Mouse (Mus musculus) layer of hippocampus, adult 8-10 months (tissue): ENCODE measurements at regions not wholly inside any gene's neighbourhood (a gene's known extent, or its start where the extent isn't known, plus 50 kb on each side); places are given as distances from the start of the nearest gene placed in this dataset.
"Not testable (repeated sequence)": the region's sequence is repeated elsewhere in the genome, so short reads cannot be mapped to it uniquely, and the experiment has no call there.

Experiments
- DNase-seq, 2 experiments: peaks; one replicate each; pipeline ENCODE4 v3.0.0; 2022; ENCODE audit warnings: low spot score in 2 of 2

DNA sequence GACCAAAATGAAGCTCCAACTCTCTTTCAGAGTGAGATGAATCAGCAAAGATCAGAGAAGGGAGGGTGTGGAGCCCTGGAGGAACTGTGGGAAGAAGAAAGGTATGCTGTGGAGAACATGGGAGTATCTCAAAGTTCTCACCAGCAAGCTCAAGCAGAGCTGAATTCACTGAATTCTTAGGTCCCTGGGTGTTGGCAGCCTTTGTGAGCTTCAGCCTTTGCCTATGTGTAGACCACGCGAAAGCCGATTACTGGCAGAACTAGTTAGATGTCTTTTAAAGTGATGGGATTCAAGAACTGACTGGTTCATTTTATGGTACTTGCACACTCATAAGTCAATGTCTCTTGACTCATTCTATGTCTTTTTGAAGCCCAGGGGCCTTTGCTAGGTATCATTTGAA is 491.2 kb upstream of the Hsf2 start:
- no peak for DNase-seq

DNA sequence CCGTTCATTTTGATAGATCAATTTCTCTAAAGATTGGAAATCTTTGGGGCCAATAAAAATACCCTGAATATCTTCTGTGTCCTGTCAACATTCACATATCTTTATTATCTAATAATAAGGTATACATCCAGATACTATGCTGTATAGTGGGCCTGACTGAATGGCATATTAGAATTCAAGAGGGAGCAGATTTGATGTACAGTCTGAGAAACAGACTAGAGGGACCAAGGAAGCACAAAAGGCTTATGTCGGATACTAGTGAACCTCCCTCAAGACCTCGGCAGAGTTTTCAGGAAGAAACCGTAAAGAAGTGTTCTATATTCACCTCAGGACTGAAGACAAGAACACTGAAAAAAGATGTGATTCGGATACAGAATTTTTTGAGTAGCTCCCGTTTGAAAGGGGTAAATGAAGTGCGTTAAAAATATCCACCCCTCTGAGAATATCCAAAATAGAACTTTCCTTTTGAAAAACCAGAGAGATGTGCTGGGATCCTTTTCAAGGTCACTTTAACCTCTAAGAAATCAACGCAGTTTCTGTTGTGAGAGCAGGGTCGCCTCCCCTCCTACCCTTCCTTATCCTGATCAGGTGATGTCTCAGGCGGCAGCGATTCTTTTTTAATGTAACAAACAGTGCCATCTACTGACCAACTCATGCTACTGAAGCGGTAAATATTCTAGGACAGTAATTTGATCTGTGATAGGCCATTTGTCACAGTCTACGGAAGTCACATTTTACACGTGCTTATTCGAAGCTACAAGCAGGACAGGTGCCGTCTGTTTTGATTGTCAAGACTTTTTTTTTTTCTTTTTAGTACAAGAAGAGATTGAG is 485.1 kb upstream of the Hsf2 start:
- peak; percentile 37 to 53 for DNase-seq

DNA sequence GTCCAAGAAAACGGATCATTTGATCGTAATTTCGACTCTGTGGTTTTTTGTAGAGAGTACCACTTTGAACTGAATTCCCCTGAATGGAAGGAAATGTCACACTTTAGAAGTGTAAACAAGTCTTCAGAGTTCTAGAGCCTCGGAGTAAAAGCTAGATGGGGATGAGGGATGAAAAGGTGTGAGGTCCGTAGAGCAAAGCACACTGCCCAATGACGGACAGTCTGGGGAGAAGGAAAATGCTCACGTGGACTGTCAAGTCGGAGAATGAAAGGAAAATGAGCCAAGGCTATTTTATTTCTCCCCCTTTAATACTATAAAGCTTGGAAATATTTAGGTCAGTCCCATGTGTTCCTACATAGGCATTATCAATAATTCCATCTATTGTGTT is 484.5 kb upstream of the Hsf2 start:
- DNase-seq, result no peak

DNA sequence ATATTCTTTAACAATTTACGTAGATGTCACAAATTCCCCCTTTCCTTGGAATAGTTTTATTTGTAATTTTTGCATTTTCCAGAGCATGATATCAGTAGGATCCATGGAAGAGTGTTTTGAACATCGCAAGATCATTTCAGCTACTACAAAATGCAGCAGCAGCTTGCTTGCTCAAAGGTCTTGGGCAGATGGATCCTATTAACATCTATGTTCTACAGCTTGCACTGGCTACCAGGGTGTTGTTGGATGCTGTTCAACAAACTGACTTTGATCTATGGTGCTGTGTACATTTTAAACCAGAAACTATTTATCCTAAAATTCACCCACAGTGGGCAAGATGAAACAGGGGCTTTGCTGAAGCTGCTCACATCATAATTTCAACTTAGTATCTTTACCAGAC is 448.5 kb upstream of the Hsf2 start:
- DNase-seq, result no peak

DNA sequence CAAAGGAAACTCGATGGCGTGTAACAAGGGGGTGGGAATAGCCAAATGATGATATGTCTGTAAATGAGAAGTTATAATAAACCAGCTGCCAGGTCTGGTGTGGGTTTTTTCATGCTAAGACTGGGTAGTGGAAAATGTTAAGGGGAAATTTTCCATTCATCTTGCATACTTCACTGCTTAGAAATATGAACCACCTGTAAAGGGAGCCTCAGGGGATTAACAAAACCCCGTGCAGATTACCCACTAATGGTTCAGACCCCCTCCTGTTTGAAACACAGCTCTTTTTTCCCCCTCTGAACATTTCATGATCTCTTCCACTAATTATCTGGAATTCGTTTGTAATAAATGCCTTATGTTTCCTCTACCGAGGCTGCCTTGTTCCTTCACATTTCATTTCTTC is 446.0 kb upstream of the Hsf2 start:
- no peak for DNase-seq

DNA sequence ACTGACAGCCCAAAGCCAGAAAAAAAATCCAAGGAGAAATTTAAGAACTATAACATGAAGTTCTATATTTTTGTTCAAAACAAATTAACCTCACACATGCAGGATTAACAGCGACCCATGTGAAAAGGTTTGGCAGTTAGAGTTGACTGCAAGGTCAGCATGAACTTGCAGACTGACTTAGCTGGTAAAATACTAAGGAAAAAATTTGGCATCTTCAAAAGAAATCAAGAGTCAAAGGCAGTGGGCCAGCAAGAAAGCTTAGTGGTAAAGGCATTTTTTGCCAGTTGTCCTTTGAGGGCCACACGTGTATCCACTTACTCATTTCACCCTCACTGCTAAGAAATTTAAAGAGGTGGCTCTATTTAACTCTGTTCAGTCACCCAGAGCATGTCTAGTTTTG is 440.2 kb upstream of the Hsf2 start:
- no peak for DNase-seq

DNA sequence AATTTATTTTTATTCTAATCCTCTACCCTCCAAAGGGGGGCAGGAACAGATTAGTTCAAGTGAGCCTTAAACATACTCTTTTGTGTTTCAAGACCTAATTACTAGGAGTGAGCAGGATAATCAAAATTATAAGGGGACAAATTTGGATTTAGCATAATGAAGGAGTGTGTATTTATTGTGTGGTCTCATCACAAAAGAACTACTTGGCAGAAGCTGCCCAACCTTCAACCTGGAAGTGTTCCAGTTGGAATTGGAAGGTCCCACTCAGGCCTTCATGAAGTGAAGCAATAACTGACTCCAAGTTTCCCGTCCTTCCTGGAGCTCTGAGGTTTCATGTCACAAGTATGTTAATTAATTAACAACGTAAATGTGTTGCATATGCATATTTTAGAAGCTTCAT is 439.3 kb upstream of the Hsf2 start:
- DNase-seq, result peak in 1 of 2 experiments; percentile 11

DNA sequence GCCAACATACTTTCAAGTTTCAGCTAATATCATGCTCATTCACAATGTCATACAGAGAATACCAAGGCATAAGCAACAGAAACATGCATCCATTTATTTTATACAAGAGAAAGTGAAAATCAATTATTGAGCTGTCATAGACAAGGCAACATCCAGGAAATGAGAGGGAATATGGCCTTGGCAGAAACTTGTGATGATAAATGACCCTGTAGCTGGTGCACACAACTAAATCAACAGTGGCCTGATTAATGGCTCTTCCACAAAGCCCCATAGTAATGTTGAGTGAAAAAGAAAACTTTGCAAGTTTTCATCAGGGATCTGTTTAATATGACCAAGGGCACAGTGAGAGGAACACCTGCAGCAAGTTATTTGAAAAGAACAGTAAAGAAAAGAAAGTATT is 438.5 kb upstream of the Hsf2 start:
- no peak for DNase-seq

DNA sequence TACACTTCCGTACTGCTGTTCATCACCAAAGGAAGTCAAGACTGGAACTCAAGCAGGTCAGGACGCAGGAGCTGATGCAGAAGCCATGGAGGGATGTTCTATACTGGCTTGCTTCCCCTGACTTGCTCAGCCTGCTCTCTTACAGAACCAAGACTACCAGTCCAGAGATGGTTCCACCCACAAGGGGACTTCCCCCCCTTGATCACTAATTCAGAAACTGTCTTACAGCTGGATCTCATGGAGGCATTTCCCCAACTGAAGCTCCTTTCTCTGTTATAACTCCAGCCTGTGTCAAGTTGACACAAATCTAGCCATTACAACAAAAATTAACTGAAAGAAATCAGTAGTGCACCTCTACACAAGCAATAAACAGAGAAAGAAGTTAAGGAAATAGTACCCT is 432.8 kb upstream of the Hsf2 start:
- DNase-seq, result not testable (repeated sequence)

DNA sequence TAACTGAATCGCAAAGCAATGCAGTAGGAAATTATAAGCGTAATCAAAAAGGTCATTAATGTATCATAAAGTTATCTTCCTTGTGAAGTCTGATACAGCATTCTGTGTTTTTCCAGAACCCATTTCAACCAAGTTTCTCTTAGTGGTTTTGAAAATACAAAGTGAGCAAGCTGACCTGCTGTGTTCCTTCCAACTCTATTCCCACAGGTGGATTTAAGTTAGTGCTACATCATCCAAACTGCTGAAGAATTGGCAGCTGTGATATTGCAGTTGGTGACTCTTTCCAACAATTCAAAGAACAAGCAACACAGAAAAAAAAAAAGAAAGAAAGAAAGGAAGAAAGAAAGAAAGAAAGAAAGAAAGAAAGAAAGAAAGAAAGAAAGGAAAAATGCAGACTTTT is 396.1 kb upstream of the Hsf2 start:
- DNase-seq, result no peak

DNA sequence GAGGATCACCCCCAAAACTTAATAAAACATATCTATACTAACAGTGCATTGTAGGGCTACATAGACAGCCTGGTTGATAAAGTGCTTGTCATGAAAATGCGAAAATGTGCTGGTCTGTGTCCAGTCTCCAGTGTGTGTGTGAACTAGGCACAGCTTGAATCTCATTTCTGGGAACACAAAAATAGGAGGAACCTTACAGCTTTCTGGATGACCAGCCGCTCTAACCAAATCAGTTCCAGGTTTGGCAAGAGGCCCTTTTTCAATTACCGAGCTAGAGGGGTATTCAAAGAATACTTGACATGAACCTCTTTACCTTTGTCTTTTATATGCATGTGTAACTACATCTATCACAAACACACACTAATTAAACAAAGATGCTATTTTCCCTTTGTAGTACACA is 390.3 kb upstream of the Hsf2 start:
- no peak for DNase-seq

DNA sequence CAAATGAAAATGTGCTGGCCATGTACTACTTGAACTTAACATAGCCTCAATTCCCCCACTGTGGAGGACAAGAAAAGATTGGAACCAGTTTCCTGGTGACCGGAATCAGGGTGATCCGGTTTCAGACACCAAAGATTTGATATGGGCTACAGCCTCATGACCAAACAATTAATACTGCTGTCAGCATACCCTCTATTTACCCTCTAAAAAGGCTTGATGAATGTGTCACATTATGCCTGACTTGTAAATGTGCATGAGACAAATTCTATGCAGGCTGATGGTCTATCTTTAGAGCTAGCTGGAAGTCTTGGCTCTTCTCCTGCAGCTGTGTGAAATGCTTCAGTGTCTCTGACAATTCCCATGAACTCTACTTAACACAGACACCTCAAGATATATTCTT is 372.8 kb upstream of the Hsf2 start:
- DNase-seq, result no peak

DNA sequence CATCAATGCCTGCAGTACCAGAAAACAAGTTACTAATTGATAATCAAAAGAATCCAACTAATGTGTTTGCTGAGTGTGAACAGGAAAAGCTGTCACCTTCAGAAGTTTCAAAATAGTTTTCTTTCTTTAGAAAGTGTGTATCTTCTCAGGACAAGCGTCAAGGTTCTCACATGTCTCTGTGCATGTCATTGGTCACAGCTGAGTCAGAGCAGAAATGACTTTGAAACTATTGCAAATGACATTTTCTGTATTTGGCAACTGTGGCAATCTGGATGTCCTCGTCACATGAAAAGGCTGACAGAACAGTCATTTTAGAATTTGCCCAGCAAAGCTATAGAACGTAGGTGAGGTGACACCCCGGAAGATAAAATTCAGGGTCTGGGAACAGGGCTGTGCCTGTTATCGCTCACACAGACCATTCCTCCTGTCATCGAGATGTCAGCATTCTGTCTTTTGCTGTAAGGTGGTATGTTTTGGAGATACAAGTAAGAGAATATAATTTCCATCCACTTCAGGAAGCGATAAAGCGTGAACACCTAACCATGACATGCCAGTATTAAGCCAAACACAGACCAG is 371.4 kb upstream of the Hsf2 start:
- no peak for DNase-seq

DNA sequence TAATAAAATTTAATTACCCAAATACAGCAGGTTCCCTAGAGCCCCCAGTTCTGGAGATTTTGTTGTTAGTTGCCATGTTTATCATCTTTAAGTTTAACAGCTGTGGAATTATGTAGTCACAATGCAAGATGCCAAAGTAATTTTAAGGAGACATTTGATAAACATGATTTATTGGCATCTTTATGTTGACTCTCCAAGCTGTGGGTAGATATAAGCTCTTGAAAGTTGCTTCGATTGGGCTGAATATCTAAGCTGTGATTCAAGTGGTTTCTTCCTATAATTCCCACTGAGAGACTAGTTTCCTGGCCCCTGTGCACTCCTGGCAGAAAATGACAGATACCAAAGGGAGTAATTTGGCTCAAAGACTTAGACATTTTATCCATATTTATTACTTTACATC is 364.7 kb upstream of the Hsf2 start:
- no peak for DNase-seq

DNA sequence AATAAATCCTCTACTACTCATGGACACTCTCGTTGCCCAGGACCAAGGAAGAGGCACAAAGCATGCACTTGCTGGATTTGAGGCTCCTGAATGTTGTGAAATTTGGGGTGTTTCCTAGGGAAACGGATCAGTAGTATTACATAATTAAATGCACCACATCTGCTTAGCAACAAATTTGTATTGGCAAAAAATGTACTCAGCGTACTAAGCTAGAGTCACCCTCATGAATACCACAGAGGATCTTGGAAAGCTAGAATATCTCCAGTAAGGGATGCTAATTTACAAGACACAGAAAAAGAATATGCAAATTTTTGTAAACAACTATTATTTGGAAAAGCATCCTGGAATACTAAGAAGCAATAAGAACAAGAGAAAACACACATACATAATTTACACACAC is 359.0 kb upstream of the Hsf2 start:
- peak in 1 of 2 experiments; percentile 12 for DNase-seq

DNA sequence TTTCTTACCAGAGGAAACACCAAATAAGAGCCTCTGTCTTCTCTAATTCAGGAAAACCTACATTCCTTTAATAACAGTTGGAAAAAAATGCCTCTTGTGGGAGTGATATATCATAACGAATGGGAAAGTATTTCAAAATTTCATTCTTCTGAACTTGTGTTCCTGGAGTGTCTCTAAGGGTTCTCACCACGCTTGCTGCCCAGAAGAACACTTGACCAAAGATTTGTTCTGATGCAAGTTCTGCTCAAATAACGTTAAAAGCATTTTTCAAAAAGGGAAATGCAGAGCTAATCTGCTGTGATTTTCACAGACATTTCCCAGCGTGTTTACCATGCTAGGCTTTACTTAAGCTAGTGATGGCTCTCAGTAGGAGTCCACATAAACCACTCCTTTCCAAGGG is 329.8 kb upstream of the Hsf2 start:
- DNase-seq, result no peak

DNA sequence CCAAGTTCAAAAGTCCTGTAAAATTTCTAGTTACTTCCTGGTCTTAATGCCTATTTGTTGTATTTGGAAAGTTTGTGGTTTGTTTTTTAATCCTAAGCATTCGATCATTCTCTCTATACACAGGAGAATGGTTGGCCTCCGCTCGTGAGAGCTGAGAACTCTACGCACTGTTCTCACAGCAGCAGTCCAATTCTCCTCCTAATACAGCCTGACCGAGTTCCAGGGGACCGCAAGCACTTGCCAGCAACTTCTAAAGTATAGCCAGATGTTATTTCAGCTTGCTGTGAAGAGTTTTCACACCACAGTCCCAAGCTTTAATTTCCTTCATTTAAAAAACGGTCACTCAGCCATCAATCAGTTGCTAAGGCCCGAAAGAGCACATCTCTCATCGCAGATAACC is 329.3 kb upstream of the Hsf2 start:
- DNase-seq, result no peak

DNA sequence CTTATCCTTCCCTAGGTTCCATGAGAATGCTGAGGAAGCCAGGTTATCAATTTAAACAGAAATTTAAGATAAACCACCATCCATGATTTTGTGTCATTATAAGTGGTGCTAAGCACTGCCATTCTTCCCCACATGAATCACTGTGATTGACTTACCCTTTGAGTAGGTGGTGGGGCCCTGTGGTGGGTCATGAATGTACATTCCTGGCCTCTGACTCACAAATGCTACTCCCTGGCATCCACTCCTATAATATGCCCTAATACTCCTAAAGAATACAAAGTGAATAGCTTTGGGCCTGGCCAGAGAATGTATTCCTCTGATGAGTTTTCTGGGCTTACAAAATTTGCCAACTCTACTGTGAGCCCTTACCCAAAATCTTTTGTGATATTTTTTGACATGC is 325.6 kb upstream of the Hsf2 start:
- no peak for DNase-seq

DNA sequence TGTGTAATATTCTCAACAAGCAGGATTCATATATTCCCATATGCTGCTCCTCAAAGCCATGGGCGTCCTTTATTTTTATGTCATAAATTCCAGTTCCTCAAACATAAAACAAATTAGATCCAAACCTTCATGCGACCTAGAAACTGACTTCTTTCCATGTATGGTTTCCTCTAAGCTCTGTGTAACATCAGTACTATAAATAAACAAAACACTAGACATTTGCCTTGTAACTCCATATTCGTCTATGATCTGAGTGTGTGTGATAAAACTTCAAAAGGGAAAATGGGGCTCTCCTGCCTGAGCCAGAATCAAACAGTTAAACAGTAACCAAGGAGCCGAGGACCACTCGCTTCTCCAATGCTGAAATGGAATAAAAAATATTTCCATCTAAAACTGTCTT is 322.8 kb upstream of the Hsf2 start:
- no peak for DNase-seq

DNA sequence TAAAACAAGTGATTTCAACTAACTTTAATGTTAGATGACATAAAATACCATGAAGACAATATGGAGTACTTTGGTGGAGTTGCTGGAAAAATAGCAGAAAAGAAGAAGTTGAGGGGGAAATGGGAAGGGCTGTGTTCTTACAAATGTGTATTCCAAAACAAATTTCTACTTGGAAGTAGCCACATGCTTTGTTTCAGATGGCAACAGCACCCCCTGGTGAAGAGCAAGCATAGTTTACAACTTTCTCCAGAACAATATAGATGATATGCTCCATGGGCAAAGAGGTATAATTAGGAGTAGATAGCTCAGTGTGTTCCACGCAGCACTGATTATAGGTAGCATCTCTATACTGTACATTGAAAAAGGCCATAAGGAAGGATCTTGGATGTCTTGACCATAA is 302.6 kb upstream of the Hsf2 start:
- peak; percentile 25 to 44 for DNase-seq

DNA sequence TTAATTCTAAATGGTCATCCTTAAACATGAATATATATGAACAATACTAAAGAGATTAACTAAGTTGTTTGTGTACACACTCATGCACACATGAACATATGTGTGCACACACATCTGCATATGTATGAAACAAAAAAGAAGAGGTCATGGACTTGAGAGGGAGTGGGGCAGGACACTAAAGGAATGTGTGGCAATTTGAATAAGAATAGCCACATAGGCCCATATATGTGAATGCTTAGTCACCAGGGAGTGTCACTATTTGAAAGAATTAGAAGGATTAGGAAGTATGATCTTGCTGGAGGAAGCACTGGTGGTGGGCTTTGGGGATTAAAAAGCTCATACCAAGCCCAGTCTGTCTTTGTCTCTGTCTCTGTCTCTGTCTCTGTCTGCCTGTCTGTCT is 275.5 kb upstream of the Hsf2 start:
- DNase-seq, result no peak

DNA sequence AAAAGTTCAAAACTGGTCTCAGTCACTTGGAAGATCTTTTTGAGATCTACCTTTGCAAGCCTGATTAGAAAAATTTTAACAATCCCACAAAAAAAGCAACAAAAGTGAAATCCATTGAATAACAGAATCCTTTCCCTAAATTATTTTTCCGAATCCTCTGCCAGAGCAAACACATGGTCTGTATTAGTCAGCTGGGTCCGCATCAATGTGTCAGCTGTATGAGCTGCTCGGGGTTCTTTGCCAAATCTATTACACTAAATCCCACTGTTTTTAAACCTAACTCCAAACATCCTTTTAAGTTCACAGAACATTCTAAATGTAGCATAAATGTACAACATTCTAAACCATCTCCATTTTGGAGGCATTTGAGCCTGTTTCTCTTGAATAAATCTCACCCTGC is 255.1 kb upstream of the Hsf2 start:
- DNase-seq, result peak; percentile 8 to 29

DNA sequence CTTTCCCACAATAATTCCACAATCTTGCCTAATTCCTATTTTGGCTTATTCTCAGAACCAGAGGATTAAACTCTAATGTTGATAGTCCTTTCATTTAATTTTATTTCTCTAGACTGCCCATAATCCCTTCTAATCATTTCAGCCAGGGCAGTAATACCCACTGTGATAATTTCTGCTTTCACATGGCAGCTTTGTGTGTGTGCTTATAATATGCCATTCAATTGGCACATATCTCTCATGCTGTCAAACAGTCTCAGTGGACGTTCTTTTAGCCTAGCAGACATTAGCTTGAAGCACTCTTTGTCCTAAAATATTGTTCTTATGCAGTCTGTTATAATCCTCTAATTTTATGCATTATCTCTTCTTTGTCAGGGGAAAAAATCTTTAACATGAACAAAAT is 205.0 kb upstream of the Hsf2 start:
- no peak for DNase-seq

DNA sequence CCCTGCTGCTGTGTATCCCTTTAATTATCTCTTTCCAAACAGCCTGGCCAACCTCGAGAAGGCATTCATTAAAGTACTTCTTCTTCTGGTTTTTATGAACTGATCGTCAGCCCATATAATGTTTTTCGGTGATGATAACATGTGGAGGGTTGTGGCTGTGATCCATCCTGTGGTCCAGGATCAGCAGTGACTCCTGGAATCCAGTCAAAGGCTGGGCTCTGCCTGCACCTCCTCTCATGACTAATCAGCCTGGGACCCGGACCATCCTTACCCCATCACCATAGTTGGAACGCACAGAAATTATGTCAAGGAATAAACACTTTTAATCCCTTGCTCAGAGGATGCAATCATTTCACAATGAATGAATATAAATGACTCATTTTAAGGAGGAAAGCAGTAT is 203.3 kb upstream of the Hsf2 start:
- no peak for DNase-seq
